In genomic region chr11:6415551-6416404, GRCm38 (mm10) we compare ENCODE assay signal across 8 mouse cellular contexts. TPM values are rescaled to one million over a fixed set of nuclear protein-coding genes. Genes with fewer than 3 reads are reported as not detected.
DNase-seq lines count a peak whose midpoint lies in the region; ATAC-seq and TF ChIP-seq lines count a peak whose summit lies in the region.

No protein-coding gene starts in this region.

- peaks cover 24% of the 10 kb centered on the region for H3K36me3 ChIP-seq in forebrain, embryonic 13.5 days (ENCODE audit: poor library complexity, severe bottlenecking)
- H3K36me3 ChIP-seq in liver, embryonic 16.5 days (ENCODE audit: control insufficient read depth, insufficient read depth) = peaks cover 18% of the 10 kb centered on the region
- peaks cover 23% of the 10 kb centered on the region for H3K36me3 ChIP-seq in neural tube, embryonic 12.5 days
- H3K36me3 ChIP-seq in stomach, postnatal 0 days (ENCODE audit: control insufficient read depth, insufficient read depth, low read length) = peaks cover 15% of the 10 kb centered on the region

- peak; percentile 14; the same call in 1 of the 2 replicates for TF ChIP-seq CTCF in stomach, postnatal 0 days (IDR thresholded peaks at IDR 0.05; ENCODE audit: low read depth)

- H3K4me3 ChIP-seq in forebrain, embryonic 13.5 days = peak overlapping the region; percentile 78
- H3K4me3 ChIP-seq in liver, embryonic 16.5 days (ENCODE audit: low read depth, low read length) = peak overlapping the region; percentile 77
- H3K4me3 ChIP-seq in neural tube, embryonic 12.5 days = peak overlapping the region; percentile 94
- peak overlapping the region; percentile 79 for H3K4me3 ChIP-seq in stomach, postnatal 0 days (ENCODE audit: low read depth, low read length)

- intact Hi-C loops in heart, postnatal 10 days (cut with DNase I) = loop anchor here (2.0 kb wide), 1 partner anchor 49 kb away; no protein-coding TSS in a partner anchor

- peak; percentile 84 for ATAC-seq in cerebellum, adult (ENCODE audit: insufficient number of reproducible peaks, low FRiP score, low TSS enrichment)
- ATAC-seq in forebrain, embryonic 13.5 days = peak; percentile 95
- ATAC-seq in liver, embryonic 16.5 days (ENCODE audit: low read depth) = peak; percentile 91
- peak; percentile 94 for ATAC-seq in neural tube, embryonic 12.5 days (ENCODE audit: low FRiP score, low read depth)
- peak; percentile 94 for ATAC-seq in stomach, postnatal 0 days (ENCODE audit: low FRiP score, low TSS enrichment)

- H3K9me3 ChIP-seq in forebrain, embryonic 13.5 days (replicated peaks) = no peaks in the 10 kb centered on the region
- peaks cover 13% of the 10 kb centered on the region for H3K9me3 ChIP-seq in liver, embryonic 16.5 days (replicated peaks; ENCODE audit: control insufficient read depth, low read length)
- no peaks in the 10 kb centered on the region for H3K9me3 ChIP-seq in neural tube, embryonic 12.5 days
- H3K9me3 ChIP-seq in stomach, postnatal 0 days (ENCODE audit: control insufficient read depth, low read length) = no peaks in the 10 kb centered on the region

- under 1% methylated on average over 83 of the region's 102 CpGs for WGBS in forebrain, embryonic 13.5 days
- WGBS in large intestine, adult 2 months = under 1% methylated on average over 85 of the region's 102 CpGs
- under 1% methylated on average over 88 of the region's 102 CpGs for WGBS in liver, embryonic 16.5 days (ENCODE audit: insufficient replicate concordance)
- under 1% methylated on average over 98 of the region's 102 CpGs for WGBS in neural tube, embryonic 12.5 days
- under 1% methylated on average over 58 of the region's 102 CpGs for WGBS in stomach, postnatal 0 days

- peaks cover 30% of the 10 kb centered on the region for H3K4me1 ChIP-seq in forebrain, embryonic 13.5 days
- H3K4me1 ChIP-seq in liver, embryonic 16.5 days (ENCODE audit: control insufficient read depth, low read depth, low read length) = peaks cover 21% of the 10 kb centered on the region
- peaks cover 20% of the 10 kb centered on the region for H3K4me1 ChIP-seq in neural tube, embryonic 12.5 days
- H3K4me1 ChIP-seq in stomach, postnatal 0 days (replicated peaks; ENCODE audit: control insufficient read depth, insufficient read depth) = peaks cover 4% of the 10 kb centered on the region; the same call in 1 of the 2 replicates

- TF ChIP-seq EP300 in stomach, postnatal 0 days (optimal IDR thresholded peaks at IDR 0.05) = peak; percentile 51

- no peaks in the 10 kb centered on the region for H3K27me3 ChIP-seq in forebrain, embryonic 13.5 days
- no peaks in the 10 kb centered on the region for H3K27me3 ChIP-seq in liver, embryonic 16.5 days (ENCODE audit: control insufficient read depth, insufficient read depth, low read depth, low read length)
- no peaks in the 10 kb centered on the region for H3K27me3 ChIP-seq in neural tube, embryonic 12.5 days (replicated peaks)
- no peaks in the 10 kb centered on the region for H3K27me3 ChIP-seq in stomach, postnatal 0 days (ENCODE audit: control insufficient read depth, insufficient read depth, low read length)

- H3K27ac ChIP-seq in forebrain, embryonic 13.5 days = peak overlapping the region; percentile 95
- H3K27ac ChIP-seq in liver, embryonic 16.5 days (ENCODE audit: low read length) = peak overlapping the region; percentile 92
- peak overlapping the region; percentile 90 for H3K27ac ChIP-seq in neural tube, embryonic 12.5 days
- H3K27ac ChIP-seq in stomach, postnatal 0 days (replicated peaks) = peak overlapping the region; percentile 99

- H3K4me2 ChIP-seq in forebrain, embryonic 13.5 days = peak overlapping the region; percentile 75
- peak overlapping the region; percentile 88 for H3K4me2 ChIP-seq in liver, embryonic 16.5 days (ENCODE audit: low read depth, low read length)
- peak overlapping the region; percentile 85 for H3K4me2 ChIP-seq in neural tube, embryonic 12.5 days (replicated peaks)
- peak overlapping the region; percentile 74 for H3K4me2 ChIP-seq in stomach, postnatal 0 days (replicated peaks; ENCODE audit: low read depth)

- DNase-seq in ES-CJ7 (ENCODE audit: low read depth, low spot score) = peak; percentile 95
- peak; percentile 99 for DNase-seq in heart, postnatal 10 days
- DNase-seq in large intestine, adult 2 months (ENCODE audit: low read depth, low spot score) = peak; percentile 54
- DNase-seq in stomach, postnatal 0 days (ENCODE audit: low spot score) = peak; percentile 98

- peak overlapping the region; percentile 94 for H3K9ac ChIP-seq in forebrain, embryonic 13.5 days
- H3K9ac ChIP-seq in liver, embryonic 16.5 days (ENCODE audit: low read depth, low read length) = peak overlapping the region; percentile 77
- H3K9ac ChIP-seq in neural tube, embryonic 12.5 days = peak overlapping the region; percentile 96
- peak overlapping the region; percentile 93 for H3K9ac ChIP-seq in stomach, postnatal 0 days (ENCODE audit: low read length)

RNA-seq across cellular contexts. Expression of gene Ppia, which starts 0.5 kb away (rescaled TPM):
- polyA plus RNA-seq in forebrain, embryonic 13.5 days (2015; fragmentation: Nextera tagmentation; extraction: Ambion mirVana) = 4,373 and 4,619 TPM in 2 replicates
- 100 to 1,000 TPM; 943 to 992 TPM for total RNA-seq in heart, postnatal 10 days (2021)
- 1,007 and 1,129 TPM in 2 replicates for polyA plus RNA-seq in large intestine, adult 2 months (2012; rRNA removed)
- polyA plus RNA-seq in liver, embryonic 16.5 days (2015; fragmentation: Nextera tagmentation; extraction: Ambion mirVana) = 2,023 and 2,306 TPM in 2 replicates
- polyA plus RNA-seq in neural tube, embryonic 12.5 days (2016; fragmentation: Nextera tagmentation; extraction: Ambion mirVana) = 4,309 and 4,532 TPM in 2 replicates
- polyA plus RNA-seq in stomach, postnatal 0 days (2015; fragmentation: Nextera tagmentation; extraction: Ambion mirVana) = 4,199 and 4,786 TPM in 2 replicates

RNA-seq across cellular contexts. Expression of gene Zmiz2, which starts 26.9 kb away (rescaled TPM):
- 29.1 and 31.1 TPM in 2 replicates for polyA plus RNA-seq in forebrain, embryonic 13.5 days (2015; fragmentation: Nextera tagmentation; extraction: Ambion mirVana)
- total RNA-seq in heart, postnatal 10 days (2021) = 10 to 100 TPM; 43.2 to 44.3 TPM
- polyA plus RNA-seq in large intestine, adult 2 months (2012; rRNA removed) = 43.2 and 46.7 TPM in 2 replicates
- 3.3 and 3.7 TPM in 2 replicates for polyA plus RNA-seq in liver, embryonic 16.5 days (2015; fragmentation: Nextera tagmentation; extraction: Ambion mirVana)
- 23.9 and 24.1 TPM in 2 replicates for polyA plus RNA-seq in neural tube, embryonic 12.5 days (2016; fragmentation: Nextera tagmentation; extraction: Ambion mirVana)
- polyA plus RNA-seq in stomach, postnatal 0 days (2015; fragmentation: Nextera tagmentation; extraction: Ambion mirVana) = 7.1 and 8.7 TPM in 2 replicates

RNA-seq across cellular contexts. Expression of gene H2afv, which starts 28.5 kb away (rescaled TPM):
- 942 and 1,061 TPM in 2 replicates for polyA plus RNA-seq in forebrain, embryonic 13.5 days (2015; fragmentation: Nextera tagmentation; extraction: Ambion mirVana)
- 10 to 100 TPM; 73.1 to 82.9 TPM for total RNA-seq in heart, postnatal 10 days (2021)
- 117 and 133 TPM in 2 replicates for polyA plus RNA-seq in large intestine, adult 2 months (2012; rRNA removed)
- polyA plus RNA-seq in liver, embryonic 16.5 days (2015; fragmentation: Nextera tagmentation; extraction: Ambion mirVana) = 116 and 120 TPM in 2 replicates
- 580 and 625 TPM in 2 replicates for polyA plus RNA-seq in neural tube, embryonic 12.5 days (2016; fragmentation: Nextera tagmentation; extraction: Ambion mirVana)
- 187 and 198 TPM in 2 replicates for polyA plus RNA-seq in stomach, postnatal 0 days (2015; fragmentation: Nextera tagmentation; extraction: Ambion mirVana)

RNA-seq across cellular contexts. Expression of gene Purb, which starts 59.9 kb away (rescaled TPM):
- polyA plus RNA-seq in forebrain, embryonic 13.5 days (2015; fragmentation: Nextera tagmentation; extraction: Ambion mirVana) = 13.9 and 14.8 TPM in 2 replicates
- total RNA-seq in heart, postnatal 10 days (2021) = 10 to 100 TPM; 70.5 to 74.0 TPM
- 6.0 and 7.7 TPM in 2 replicates for polyA plus RNA-seq in large intestine, adult 2 months (2012; rRNA removed)
- polyA plus RNA-seq in liver, embryonic 16.5 days (2015; fragmentation: Nextera tagmentation; extraction: Ambion mirVana) = 7.3 TPM in 2 replicates
- polyA plus RNA-seq in neural tube, embryonic 12.5 days (2016; fragmentation: Nextera tagmentation; extraction: Ambion mirVana) = 13.8 and 14.2 TPM in 2 replicates
- polyA plus RNA-seq in stomach, postnatal 0 days (2015; fragmentation: Nextera tagmentation; extraction: Ambion mirVana) = 17.5 and 19.6 TPM in 2 replicates

Comparison
In these comparisons a context has a peak if more than half of its experiments do, and no peak if none do; other contexts are left out.
1. Peak in every context shown above with its lines: DNase-seq, ATAC-seq, H3K4me3 ChIP-seq and H3K27ac ChIP-seq.